Comparison of ENCODE assay signal across 9 mouse cellular contexts in genomic region chr5:66337969-66338345, GRCm38 (mm10).
DNase-seq lines count a peak whose midpoint lies in the region; ATAC-seq and TF ChIP-seq lines count a peak whose summit lies in the region.
"Had no signal": no experiment of that assay in that cellular context is flagged by ENCODE, and none has a peak within 500 bp of the region (broad histone marks: within the 10 kb centered on the region; RNA-seq: fewer than 3 reads in every experiment).

No protein-coding gene starts in this region.

- no peaks in the 10 kb centered on the region for H3K27me3 ChIP-seq in heart, embryonic 15.5 days

- peak; percentile 85 for ATAC-seq in heart, embryonic 15.5 days (replicated peaks; ENCODE audit: insufficient number of reproducible peaks, insufficient read depth, low FRiP score, low read depth)

- H3K4me1 ChIP-seq in heart, embryonic 15.5 days (replicated peaks), result peaks cover 19% of the 10 kb centered on the region

- 17% methylated on average over 6 of the region's 6 CpGs for WGBS in heart, embryonic 15.5 days

- H3K9ac ChIP-seq in heart, embryonic 15.5 days, result peak overlapping the region; percentile 32

- peak overlapping the region; percentile 49 for H3K4me3 ChIP-seq in layer of hippocampus, adult 2 months
- H3K4me3 ChIP-seq in heart, embryonic 15.5 days, result peak overlapping the region; percentile 54

- no peak for TF ChIP-seq CTCF in layer of hippocampus, adult 2 months (conservative IDR thresholded peaks at IDR 0.05)

- peak overlapping the region; percentile 68 for H3K4me2 ChIP-seq in heart, embryonic 15.5 days

- H3K36me3 ChIP-seq in heart, embryonic 15.5 days, result no peaks in the 10 kb centered on the region
- H3K36me3 ChIP-seq: G1E had no signal

- peak overlapping the region; percentile 52; the same call in 1 of the 2 replicates for H3K27ac ChIP-seq in layer of hippocampus, adult 2 months
- H3K27ac ChIP-seq in heart, embryonic 15.5 days, result peak overlapping the region; percentile 81

- peak; percentile 33 to 38 for DNase-seq in layer of hippocampus, adult 2 months (ENCODE audit: low spot score in 2 of 2)
- DNase-seq in layer of hippocampus, postnatal 25 days (ENCODE audit: extremely low spot score in 1 of 2, low spot score in 1 of 2), result no peak
- DNase-seq in embryo, embryonic 10.5 days (ENCODE audit: low spot score), result peak; percentile 34
- peak; percentile 77 for DNase-seq in kidney, postnatal 14 days
- peak; percentile 81 for DNase-seq in lung, postnatal 36 days
- no peak for DNase-seq in spleen, postnatal 4 days (ENCODE audit: low spot score in 2 of 2)
- DNase-seq in spleen, adult 12 weeks (ENCODE audit: low spot score), result no peak

- no peaks in the 10 kb centered on the region for H3K9me3 ChIP-seq in heart, embryonic 15.5 days (replicated peaks)

Comparison
In these comparisons a context has a peak if more than half of its experiments do, and no peak if none do; other contexts are left out.
1. DNase-seq: peak in layer of hippocampus, adult 2 months (2 of 2), embryo, embryonic 10.5 days (single experiment), kidney, postnatal 14 days (single experiment) and lung, postnatal 36 days (single experiment); none in layer of hippocampus, postnatal 25 days (0 of 2), spleen, postnatal 4 days (0 of 2) and spleen, adult 12 weeks (single experiment).